Mouse (Mus musculus) CH12.LX (cell line): ENCODE data around the gene Hhipl1. TPM values are rescaled to one million over a fixed set of nuclear protein-coding genes. Genes with fewer than 3 reads are reported as not detected.

Source experiments
- DNase-seq: peaks from one replicate; pipeline ENCODE4 v3.0.0-alpha.2; 2013; ENCODE audit errors: extremely low read depth
- H3K27ac ChIP-seq: 2 replicates; pipeline ENCODE4 v1.5.1; 2012; ENCODE audit warnings: low read depth, mild to moderate bottlenecking, control low read depth, moderate library complexity; ENCODE audit not compliant: insufficient read depth
- H3K27me3 ChIP-seq: replicated peaks from 2 replicates; pipeline ENCODE3; 2012; ENCODE audit warnings: inconsistent platforms
- H3K36me3 ChIP-seq, 2 experiments: replicated peaks in 1 of 2; 2 replicates each; pipeline versions ENCODE3 to v1.6.1; 2012; ENCODE audit warnings: inconsistent platforms in 1 of 2, low read length in 1 of 2, mild to moderate bottlenecking in 1 of 2, mixed read lengths in 1 of 2, moderate library complexity in 1 of 2; ENCODE audit not compliant: control insufficient read depth in 1 of 2, insufficient read depth in 1 of 2
- H3K4me1 ChIP-seq, 2 experiments: 2 replicates each; pipeline ENCODE4 v1.6.1; 2012; ENCODE audit warnings: inconsistent platforms in 1 of 2, moderate library complexity in 1 of 2; ENCODE audit not compliant: insufficient read depth in 2 of 2, control insufficient read depth in 1 of 2
- H3K4me2 ChIP-seq: 2 replicates; pipeline ENCODE4 v1.6.1; 2012; ENCODE audit warnings: low read depth, mild to moderate bottlenecking, control low read depth; ENCODE audit not compliant: poor library complexity, insufficient read depth, severe bottlenecking
- H3K4me3 ChIP-seq, 3 experiments: fragments of 150-350 bp in 1 of 3; sonication (generic) in 1 of 3; replicated peaks in 1 of 3; 2 replicates each; pipeline versions ENCODE3 to v1.5.1; 2011 to 2012; ENCODE audit warnings: low read depth in 2 of 3, low read length in 2 of 3, mild to moderate bottlenecking in 2 of 3, moderate library complexity in 2 of 3, control low read depth in 1 of 3, improper control_type of control experiment in 1 of 3, inconsistent platforms in 1 of 3, mixed read lengths in 1 of 3; ENCODE audit not compliant: poor library complexity in 1 of 3
- H3K79me2 ChIP-seq: replicated peaks from 2 replicates; pipeline ENCODE4 v1.6.1; 2012; ENCODE audit warnings: mild to moderate bottlenecking, moderate library complexity; ENCODE audit not compliant: control insufficient read depth, poor library complexity, insufficient read depth, severe bottlenecking; ENCODE audit errors: extremely low read depth
- H3K9ac ChIP-seq: 2 replicates; pipeline ENCODE4 v1.6.1; 2012; ENCODE audit warnings: low read depth, mild to moderate bottlenecking, control low read depth, moderate library complexity; ENCODE audit not compliant: insufficient read depth
- H3K9me3 ChIP-seq: replicated peaks from 2 replicates; pipeline ENCODE3; 2012; ENCODE audit warnings: low read length, inconsistent platforms, mixed read lengths
- CTCF ChIP-seq, 2 experiments: IDR thresholded peaks in 1 of 2; conservative IDR thresholded peaks in 1 of 2; 2 replicates each; pipeline ENCODE4 v1.5.1; 2011 to 2012; ENCODE audit warnings: low read depth in 2 of 2, low read length in 2 of 2, improper control_type of control experiment in 1 of 2, inconsistent platforms in 1 of 2, mild to moderate bottlenecking in 1 of 2, moderate library complexity in 1 of 2
- ELF1 ChIP-seq: IDR thresholded peaks from 2 replicates; pipeline ENCODE4 v1.6.1; 2014; ENCODE audit warnings: low read depth, mild to moderate bottlenecking, inconsistent platforms, low read length, improper control_type of control experiment
- EP300 ChIP-seq: IDR thresholded peaks from 2 replicates; pipeline ENCODE4 v1.6.1; 2011; ENCODE audit warnings: low read length, improper control_type of control experiment
- GABPA ChIP-seq: IDR thresholded peaks from 2 replicates; pipeline ENCODE4 v1.6.1; 2012; ENCODE audit warnings: low read depth, low read length, improper control_type of control experiment, inconsistent platforms; ENCODE audit not compliant: insufficient replicate concordance
- IRF4 ChIP-seq: IDR thresholded peaks from 2 replicates; pipeline ENCODE4 v1.6.1; 2014; ENCODE audit warnings: low read depth, mild to moderate bottlenecking, inconsistent platforms, low read length, improper control_type of control experiment
- JUND ChIP-seq: conservative IDR thresholded peaks from 2 replicates; pipeline ENCODE4 v1.6.1; 2011; ENCODE audit warnings: low read depth, low read length, improper control_type of control experiment
- MAFK ChIP-seq: IDR thresholded peaks from 2 replicates; pipeline ENCODE4 v1.6.1; 2011; ENCODE audit warnings: low read length, improper control_type of control experiment; ENCODE audit not compliant: insufficient replicate concordance
- MEF2A ChIP-seq: IDR thresholded peaks from 2 replicates; pipeline ENCODE4 v1.6.1; 2014; ENCODE audit warnings: low read depth, mild to moderate bottlenecking, inconsistent platforms, low read length, improper control_type of control experiment, borderline replicate concordance
- MXI1 ChIP-seq: IDR thresholded peaks from 2 replicates; pipeline ENCODE4 v1.6.1; 2011; ENCODE audit warnings: mild to moderate bottlenecking, low read depth, low read length, improper control_type of control experiment
- PAX5 ChIP-seq: IDR thresholded peaks from 2 replicates; pipeline ENCODE4 v1.6.1; 2012; ENCODE audit warnings: low read length, inconsistent platforms, mixed read lengths
- POLR2A ChIP-seq: IDR thresholded peaks from 2 replicates; pipeline ENCODE4 v1.6.1; 2011; ENCODE audit warnings: low read depth, mild to moderate bottlenecking, improper control_type of control experiment, low read length
- RAD21 ChIP-seq: IDR thresholded peaks from 2 replicates; pipeline ENCODE4 v1.6.1; 2011; ENCODE audit warnings: low read depth, mild to moderate bottlenecking, low read length, improper control_type of control experiment, moderate library complexity
- RCOR1 ChIP-seq: conservative IDR thresholded peaks from 2 replicates; pipeline ENCODE4 v1.6.1; 2012; ENCODE audit warnings: low read depth, mild to moderate bottlenecking, inconsistent platforms, low read length, improper control_type of control experiment
- SIN3A ChIP-seq: IDR thresholded peaks from 2 replicates; pipeline ENCODE4 v1.6.1; 2012; ENCODE audit warnings: low read length, improper control_type of control experiment, inconsistent platforms
- TCF12 ChIP-seq: IDR thresholded peaks from 2 replicates; pipeline ENCODE4 v1.6.1; 2014; ENCODE audit warnings: low read depth, mild to moderate bottlenecking, inconsistent platforms, low read length, improper control_type of control experiment
- UBTF ChIP-seq: IDR thresholded peaks from 2 replicates; pipeline ENCODE4 v1.6.1; 2012; ENCODE audit warnings: low read depth, mild to moderate bottlenecking, inconsistent platforms, low read length, improper control_type of control experiment, moderate library complexity
- ZC3H11A ChIP-seq: IDR thresholded peaks from 2 replicates; pipeline ENCODE4 v1.6.1; 2012; ENCODE audit warnings: low read depth, mild to moderate bottlenecking, inconsistent platforms, low read length, improper control_type of control experiment
- ZMIZ1 ChIP-seq: IDR thresholded peaks from 2 replicates; pipeline ENCODE4 v1.6.1; 2012; ENCODE audit warnings: low read depth, mild to moderate bottlenecking, inconsistent platforms, low read length, improper control_type of control experiment
- ZNF384 ChIP-seq: IDR thresholded peaks from 2 replicates; pipeline ENCODE4 v1.6.1; 2012; ENCODE audit warnings: low read depth, low read length, improper control_type of control experiment, inconsistent platforms
- dilution Hi-C: fragments of 300-500 bp; cut with MboI; formaldehyde crosslinking; loops from 2 replicates; pipeline ENCODE4 v1.14.3; 2020; ENCODE audit warnings: low sequenced_read_pairs; ENCODE audit not compliant: extremely low pct_unique_long_range_greater_than_20kb, extremely low pct_ligation_motif_present
- in situ Hi-C: fragments of 300-500 bp; cut with MboI; formaldehyde crosslinking; loops from 3 replicates; pipeline ENCODE4 v1.14.3; 2019; ENCODE audit warnings: low sequenced_read_pairs, low pct_ligation_motif_present, low pct_unique_long_range_greater_than_20kb, mixed read lengths
- polyA plus RNA-seq: library from polyadenylated mRNA; unstranded; fragments of >175 nt; gene quantifications from 2 replicates; pipeline ENCODE4 v1.2.1, GENCODE M21; 2012; ENCODE audit warnings: low read depth; ENCODE audit not compliant: insufficient read length
- total RNA-seq, 2 experiments: library from RNA; depleted of rRNA; stranded (reverse); fragments of 300-350 nt in 1 of 2; fragments of >200 nt in 1 of 2; gene quantifications; 2 replicates each; pipeline ENCODE4 v1.2.3; 2012 to 2014

Hhipl1 gene
- total and polyA plus RNA-seq, 3 experiments, result not detected

DNA sequence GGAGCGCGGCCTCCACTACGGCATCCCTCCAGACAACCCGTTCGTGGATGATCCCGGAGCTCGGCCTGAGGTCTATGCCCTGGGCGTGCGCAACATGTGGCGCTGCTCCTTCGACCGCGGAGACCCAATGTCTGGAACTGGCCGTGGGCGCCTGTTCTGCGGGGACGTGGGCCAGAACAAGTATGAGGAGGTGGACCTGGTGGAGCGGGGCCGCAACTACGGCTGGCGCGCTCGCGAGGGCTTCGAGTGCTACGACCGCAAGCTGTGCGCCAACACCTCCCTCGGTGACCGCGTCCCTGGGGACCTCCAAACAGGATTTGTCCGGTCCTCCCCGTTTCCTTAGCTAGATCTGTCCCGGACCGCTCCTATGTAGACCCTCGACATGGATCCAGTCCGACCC is 12.4 kb downstream of the Hhipl1 start:
- H3K9me3 ChIP-seq, result peaks cover 3% of the 10 kb centered on the region
- DNase-seq, result no peak
- dilution Hi-C loops, result no loop called here

GRCm38 (mm10) chr12:108320096-108320495 is 14.0 kb downstream of the Hhipl1 start:
- Histone ChIP-seq H3K4me2 (no peak overlapping the region), H3K9me3 (no peaks in the 10 kb centered on the region), H3K27me3 (peaks cover 34% of the 10 kb centered on the region), H3K27ac (no peak overlapping the region), H3K9ac (no peak overlapping the region), H3K36me3 (no peaks in the 10 kb centered on the region), H3K4me3 (no peak overlapping the region), H3K4me1 (peaks cover 0 to 9% of the 10 kb centered on the region in 2 experiments; a peak in 2 of 4 replicates), H3K79me2 (no peaks in the 10 kb centered on the region)
- in situ Hi-C loops (no loop called here), dilution Hi-C loops (no loop called here)
- TF ChIP-seq PAX5, result no peak
- TF ChIP-seq ZMIZ1, result no peak
- TF ChIP-seq MXI1, result no peak
- TF ChIP-seq SIN3A, result no peak
- TF ChIP-seq TCF12, result no peak
- no peak for TF ChIP-seq ZC3H11A
- no peak for DNase-seq

More for the DNA sequence above, 12.4 kb downstream of the Hhipl1 start:
- Histone ChIP-seq H3K4me1 (peaks cover 0 to 9% of the 10 kb centered on the region in 2 experiments; a peak in 2 of 4 replicates), H3K9ac (no peak overlapping the region), H3K79me2 (no peaks in the 10 kb centered on the region), H3K36me3 (no peaks in the 10 kb centered on the region), H3K27ac (no peak overlapping the region), H3K4me3 (no peak overlapping the region), H3K4me2 (no peak overlapping the region), H3K27me3 (peaks cover 34% of the 10 kb centered on the region)
- in situ Hi-C loops, result no loop called here
- TF ChIP-seq ELF1, result no peak
- TF ChIP-seq MEF2A, result no peak
- no peak for TF ChIP-seq UBTF
- TF ChIP-seq RAD21, result no peak
- TF ChIP-seq POLR2A, result no peak
- TF ChIP-seq CTCF (conservative IDR thresholded peaks at IDR 0.05 in 1 of 2, IDR thresholded peaks at IDR 0.05 in 1 of 2; ENCODE audit: low read depth in 2 of 2, low read length in 2 of 2), result no peak
- no peak for TF ChIP-seq EP300
- no peak for TF ChIP-seq RCOR1
- no peak for TF ChIP-seq MAFK
- TF ChIP-seq ZNF384, result no peak
- TF ChIP-seq JUND, result no peak
- no peak for TF ChIP-seq GABPA
- no peak for TF ChIP-seq TCF12
- no peak for TF ChIP-seq IRF4
